Mouse (Mus musculus): Measurements from ENCODE around the gene Sp4. TPM values are rescaled to one million over a fixed set of nuclear protein-coding genes. Genes with fewer than 3 reads are reported as not detected.
A peak's percentile ranks its signal among the peaks of the same experiment; 100 is the strongest.

Sp4 gene
- 27.1 and 36.2 TPM in 2 replicates for polyA plus RNA-seq (2014; fragmentation: Nextera tagmentation; extraction: Ambion mirVana)

- DNase-seq = peak; percentile 97
- under 1% methylated on average over 57 of the region's 78 CpGs for WGBS
- peak; percentile 89 for ATAC-seq (ENCODE audit: low FRiP score, low TSS enrichment)
These were observed at the start of gene Sp4 for GRCm38 (mm10) chr12:118301072-118301865. Sp4 (minus strand) TSS chr12:118301440.

GRCm38 (mm10) chr12:118339107-118339506 lies 37.9 kb upstream of the Sp4 start:
- DNase-seq = no peak
- Histone ChIP-seq H3K9me3 (ENCODE audit: control insufficient read depth, low read length) (no peaks in the 10 kb centered on the region), H3K4me2 (ENCODE audit: low read length) (no peak overlapping the region), H3K9ac (replicated peaks; ENCODE audit: low read length) (no peak overlapping the region), H3K27ac (replicated peaks; ENCODE audit: low read depth, low read length) (no peak overlapping the region), H3K4me1 (ENCODE audit: control insufficient read depth, insufficient read depth, low read length) (no peaks in the 10 kb centered on the region), H3K4me3 (replicated peaks; ENCODE audit: low read depth, low read length) (no peak overlapping the region), H3K27me3 (ENCODE audit: control insufficient read depth, insufficient read depth, low read length) (no peaks in the 10 kb centered on the region), H3K36me3 (ENCODE audit: control insufficient read depth, insufficient read depth, low read length) (no peaks in the 10 kb centered on the region)
- no peak for ATAC-seq (ENCODE audit: low FRiP score, low TSS enrichment)
- WGBS = 89% methylated on average over 2 of the region's 2 CpGs

More at GRCm38 (mm10) chr12:118301072-118301865, at the start of gene Sp4:
- Histone ChIP-seq H3K27ac (replicated peaks; ENCODE audit: low read depth, low read length) (peak within 1 kb of the TSS; percentile 98), H3K9ac (replicated peaks; ENCODE audit: low read length) (peak within 1 kb of the TSS; percentile 72), H3K36me3 (ENCODE audit: control insufficient read depth, insufficient read depth, low read length) (peaks cover 12% of the 10 kb centered on the region; the same call in 1 of the 2 replicates), H3K4me1 (ENCODE audit: control insufficient read depth, insufficient read depth, low read length) (peaks cover 33% of the 10 kb centered on the region), H3K27me3 (ENCODE audit: control insufficient read depth, insufficient read depth, low read length) (no peaks in the 10 kb centered on the region), H3K4me2 (ENCODE audit: low read length) (peak within 1 kb of the TSS; percentile 70), H3K4me3 (replicated peaks; ENCODE audit: low read depth, low read length) (peak within 1 kb of the TSS; percentile 90), H3K9me3 (ENCODE audit: control insufficient read depth, low read length) (no peaks in the 10 kb centered on the region)

DNA sequence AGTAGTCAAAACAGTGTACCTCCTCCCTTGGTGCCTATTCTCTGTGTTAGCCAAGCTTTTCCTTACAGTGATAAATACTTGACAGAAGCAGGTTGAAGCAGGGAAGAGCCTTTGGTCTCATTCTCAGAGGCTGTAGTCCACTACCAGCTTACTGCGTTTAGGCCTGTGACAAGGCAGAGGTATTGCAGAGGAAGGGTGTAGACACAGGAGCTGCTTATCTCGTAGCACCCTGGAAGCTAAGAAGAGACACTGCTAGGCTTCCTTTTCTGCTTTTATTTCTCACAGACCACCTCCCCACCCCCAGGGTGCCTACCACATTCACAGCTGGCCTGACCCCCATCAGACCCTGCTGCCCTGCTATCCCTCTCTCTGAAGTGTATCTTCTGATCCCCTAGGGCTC lies 37.0 kb upstream of the Sp4 start:
- DNase-seq (no peak), ATAC-seq (ENCODE audit: low FRiP score, low TSS enrichment) (no peak)
- Histone ChIP-seq H3K27me3 (ENCODE audit: control insufficient read depth, insufficient read depth, low read length) (no peaks in the 10 kb centered on the region), H3K27ac (replicated peaks; ENCODE audit: low read depth, low read length) (no peak overlapping the region), H3K4me2 (ENCODE audit: low read length) (no peak overlapping the region), H3K4me3 (replicated peaks; ENCODE audit: low read depth, low read length) (no peak overlapping the region), H3K9ac (replicated peaks; ENCODE audit: low read length) (no peak overlapping the region), H3K36me3 (ENCODE audit: control insufficient read depth, insufficient read depth, low read length) (no peaks in the 10 kb centered on the region), H3K9me3 (ENCODE audit: control insufficient read depth, low read length) (no peaks in the 10 kb centered on the region), H3K4me1 (ENCODE audit: control insufficient read depth, insufficient read depth, low read length) (no peaks in the 10 kb centered on the region)
- WGBS = 82% methylated on average over 2 of the region's 2 CpGs

- WGBS = 83% methylated on average over 3 of the region's 3 CpGs
- no peaks in the 10 kb centered on the region for H3K4me1 ChIP-seq (ENCODE audit: control insufficient read depth, insufficient read depth, low read length)
- H3K9me3 ChIP-seq (ENCODE audit: control insufficient read depth, low read length) = no peaks in the 10 kb centered on the region
- no peak overlapping the region for H3K4me2 ChIP-seq (ENCODE audit: low read length)
- H3K27me3 ChIP-seq (ENCODE audit: control insufficient read depth, insufficient read depth, low read length) = no peaks in the 10 kb centered on the region
- DNase-seq = peak; percentile 2
- no peaks in the 10 kb centered on the region for H3K36me3 ChIP-seq (ENCODE audit: control insufficient read depth, insufficient read depth, low read length)
- H3K9ac ChIP-seq (replicated peaks; ENCODE audit: low read length) = no peak overlapping the region
- H3K27ac ChIP-seq (replicated peaks; ENCODE audit: low read depth, low read length) = no peak overlapping the region
- H3K4me3 ChIP-seq (replicated peaks; ENCODE audit: low read depth, low read length) = no peak overlapping the region
- no peak for ATAC-seq (ENCODE audit: low FRiP score, low TSS enrichment)
These were observed 36.1 kb upstream of the Sp4 start for GRCm38 (mm10) chr12:118337291-118337690.

- Histone ChIP-seq H3K4me2 (ENCODE audit: low read length) (no peak overlapping the region), H3K9ac (replicated peaks; ENCODE audit: low read length) (no peak overlapping the region), H3K4me3 (replicated peaks; ENCODE audit: low read depth, low read length) (no peak overlapping the region), H3K4me1 (ENCODE audit: control insufficient read depth, insufficient read depth, low read length) (no peaks in the 10 kb centered on the region), H3K9me3 (ENCODE audit: control insufficient read depth, low read length) (no peaks in the 10 kb centered on the region), H3K27ac (replicated peaks; ENCODE audit: low read depth, low read length) (no peak overlapping the region), H3K36me3 (ENCODE audit: control insufficient read depth, insufficient read depth, low read length) (no peaks in the 10 kb centered on the region), H3K27me3 (ENCODE audit: control insufficient read depth, insufficient read depth, low read length) (no peaks in the 10 kb centered on the region)
- DNase-seq (no peak), ATAC-seq (ENCODE audit: low FRiP score, low TSS enrichment) (no peak)
- 91% methylated on average over 6 of the region's 6 CpGs for WGBS
These were observed 27.6 kb upstream of the Sp4 start for GRCm38 (mm10) chr12:118328739-118329249.

GRCm38 (mm10) chr12:118327566-118327965 lies 26.3 kb upstream of the Sp4 start:
- Histone ChIP-seq H3K27ac (replicated peaks; ENCODE audit: low read depth, low read length) (no peak overlapping the region), H3K36me3 (ENCODE audit: control insufficient read depth, insufficient read depth, low read length) (no peaks in the 10 kb centered on the region), H3K4me1 (ENCODE audit: control insufficient read depth, insufficient read depth, low read length) (no peaks in the 10 kb centered on the region), H3K27me3 (ENCODE audit: control insufficient read depth, insufficient read depth, low read length) (no peaks in the 10 kb centered on the region), H3K9ac (replicated peaks; ENCODE audit: low read length) (no peak overlapping the region), H3K4me3 (replicated peaks; ENCODE audit: low read depth, low read length) (no peak overlapping the region), H3K9me3 (ENCODE audit: control insufficient read depth, low read length) (no peaks in the 10 kb centered on the region), H3K4me2 (ENCODE audit: low read length) (no peak overlapping the region)
- no peak for DNase-seq
- 90% methylated on average over 2 of the region's 2 CpGs for WGBS
- ATAC-seq (ENCODE audit: low FRiP score, low TSS enrichment) = no peak

GRCm38 (mm10) chr12:118326161-118326560 lies 24.9 kb upstream of the Sp4 start:
- Histone ChIP-seq H3K4me3 (replicated peaks; ENCODE audit: low read depth, low read length) (no peak overlapping the region), H3K9me3 (ENCODE audit: control insufficient read depth, low read length) (no peaks in the 10 kb centered on the region), H3K27ac (replicated peaks; ENCODE audit: low read depth, low read length) (no peak overlapping the region), H3K9ac (replicated peaks; ENCODE audit: low read length) (no peak overlapping the region), H3K36me3 (ENCODE audit: control insufficient read depth, insufficient read depth, low read length) (no peaks in the 10 kb centered on the region), H3K4me2 (ENCODE audit: low read length) (no peak overlapping the region), H3K27me3 (ENCODE audit: control insufficient read depth, insufficient read depth, low read length) (no peaks in the 10 kb centered on the region), H3K4me1 (ENCODE audit: control insufficient read depth, insufficient read depth, low read length) (no peaks in the 10 kb centered on the region)
- WGBS = 94% methylated on average over 2 of the region's 2 CpGs
- no peak for ATAC-seq (ENCODE audit: low FRiP score, low TSS enrichment)
- DNase-seq = no peak

DNA sequence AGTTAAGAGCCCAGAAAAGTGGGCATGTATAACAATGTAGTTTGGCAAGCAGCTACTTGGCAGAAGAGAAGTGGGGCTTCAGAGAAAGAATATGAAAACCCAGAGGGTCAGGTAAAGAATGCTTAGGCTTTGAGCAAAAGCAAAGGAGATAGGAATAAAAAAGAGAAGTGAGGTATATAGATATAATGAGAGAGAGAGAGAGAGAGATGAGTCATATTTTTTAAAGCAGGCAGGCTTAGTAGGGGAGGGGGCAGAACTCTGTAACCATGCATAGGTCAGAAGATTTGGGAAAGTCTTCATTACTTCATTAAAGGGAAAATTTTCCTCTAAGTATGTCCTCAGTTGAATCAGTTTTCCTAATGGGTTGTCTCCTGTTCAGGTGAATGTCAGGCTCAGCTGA lies 18.8 kb upstream of the Sp4 start:
- DNase-seq = no peak
- Histone ChIP-seq H3K36me3 (ENCODE audit: control insufficient read depth, insufficient read depth, low read length) (no peaks in the 10 kb centered on the region), H3K27me3 (ENCODE audit: control insufficient read depth, insufficient read depth, low read length) (no peaks in the 10 kb centered on the region), H3K9ac (replicated peaks; ENCODE audit: low read length) (no peak overlapping the region), H3K4me1 (ENCODE audit: control insufficient read depth, insufficient read depth, low read length) (no peaks in the 10 kb centered on the region), H3K27ac (replicated peaks; ENCODE audit: low read depth, low read length) (no peak overlapping the region), H3K4me2 (ENCODE audit: low read length) (no peak overlapping the region), H3K4me3 (replicated peaks; ENCODE audit: low read depth, low read length) (no peak overlapping the region), H3K9me3 (ENCODE audit: control insufficient read depth, low read length) (no peaks in the 10 kb centered on the region)
- ATAC-seq (ENCODE audit: low FRiP score, low TSS enrichment) = no peak

GRCm38 (mm10) chr12:118314477-118314845 lies 13.2 kb upstream of the Sp4 start:
- H3K27ac ChIP-seq (replicated peaks; ENCODE audit: low read depth, low read length) = no peak overlapping the region
- no peaks in the 10 kb centered on the region for H3K4me1 ChIP-seq (ENCODE audit: control insufficient read depth, insufficient read depth, low read length)
- H3K27me3 ChIP-seq (ENCODE audit: control insufficient read depth, insufficient read depth, low read length) = no peaks in the 10 kb centered on the region
- ATAC-seq (ENCODE audit: low FRiP score, low TSS enrichment) (no peak), DNase-seq (no peak)
- H3K4me2 ChIP-seq (ENCODE audit: low read length) = no peak overlapping the region
- H3K36me3 ChIP-seq (ENCODE audit: control insufficient read depth, insufficient read depth, low read length) = no peaks in the 10 kb centered on the region
- H3K9me3 ChIP-seq (ENCODE audit: control insufficient read depth, low read length) = no peaks in the 10 kb centered on the region
- H3K4me3 ChIP-seq (replicated peaks; ENCODE audit: low read depth, low read length) = no peak overlapping the region
- 76% methylated on average over 2 of the region's 2 CpGs for WGBS
- H3K9ac ChIP-seq (replicated peaks; ENCODE audit: low read length) = no peak overlapping the region
